Mouse (Mus musculus) brain, embryonic 14.5 days (tissue): ENCODE data around the gene 1700016C15Rik.

Source experiments
- CTCF ChIP-seq: fragments of 200-500 bp; IDR thresholded peaks from 2 replicates; pipeline ENCODE4 v1.5.1; 2012; ENCODE audit warnings: inconsistent platforms, mild to moderate bottlenecking, moderate library complexity, borderline replicate concordance; ENCODE audit not compliant: insufficient read depth, insufficient read length; ENCODE audit errors: extremely low read depth
- POLR2A ChIP-seq: fragments of 200-500 bp; IDR thresholded peaks from 2 replicates; pipeline ENCODE4 v1.6.1; 2012; ENCODE audit warnings: mild to moderate bottlenecking, inconsistent platforms, borderline replicate concordance; ENCODE audit not compliant: poor library complexity, insufficient read depth, insufficient read length, severe bottlenecking; ENCODE audit errors: extremely low read depth

GRCm38 (mm10) chr1:177737505-177738105 lies 8.0 kb downstream of the 1700016C15Rik start:
- TF ChIP-seq POLR2A, result no peak
- no peak for TF ChIP-seq CTCF
